Mouse (Mus musculus) E14TG2a.4 (cell line): ENCODE measurements around the gene Lypd3.
A peak's percentile ranks its signal among the peaks of the same experiment; 100 is the strongest.
"Not testable (repeated sequence)": the region's sequence is repeated elsewhere in the genome, so short reads cannot be mapped to it uniquely, and the experiment has no call there.

ENCODE experiments used
- H3K27me3 ChIP-seq: 2 replicates; pipeline ENCODE4 v1.6.1; 2014; ENCODE audit warnings: low read length, control low read depth; ENCODE audit not compliant: insufficient read depth
- H3K36me3 ChIP-seq: 2 replicates; pipeline ENCODE4 v1.6.1; 2014; ENCODE audit warnings: low read length, control low read depth; ENCODE audit not compliant: insufficient read depth
- H3K4me1 ChIP-seq: replicated peaks from 2 replicates; pipeline ENCODE4 v1.6.1; 2014; ENCODE audit warnings: low read depth, low read length, control low read depth
- H3K4me3 ChIP-seq: replicated peaks from 2 replicates; pipeline ENCODE4 v1.5.1; 2014; ENCODE audit warnings: mild to moderate bottlenecking, low read length
- H3K9me3 ChIP-seq: 2 replicates; pipeline ENCODE4 v1.6.1; 2014; ENCODE audit warnings: low read length, control low read depth
- CTCF ChIP-seq: conservative IDR thresholded peaks from 2 replicates; pipeline ENCODE4 v1.5.1; 2014; ENCODE audit warnings: low read length
- NANOG ChIP-seq: IDR thresholded peaks from 2 replicates; pipeline ENCODE4 v1.6.1; 2014; ENCODE audit warnings: borderline replicate concordance, low read length, mixed read lengths
- POU5F1 ChIP-seq: IDR thresholded peaks from 2 replicates; pipeline ENCODE4 v1.6.1; 2014; ENCODE audit warnings: low read length, borderline replicate concordance

The Lypd3 gene

GRCm38 (mm10) chr7:24610144-24610878, 26.0 kb upstream of the Lypd3 start, which contains the start of gene Phldb3:
TSS of gene Phldb3 (plus strand) at chr7:24610763.
- no peaks in the 10 kb centered on the region for H3K36me3 ChIP-seq
- H3K9me3 ChIP-seq = peaks cover 12% of the 10 kb centered on the region
- TF ChIP-seq CTCF (no peak), POU5F1 (no peak), NANOG (no peak)
- peak within 1 kb of the TSS; percentile 74 for H3K4me3 ChIP-seq
- H3K4me1 ChIP-seq = peaks cover 66% of the 10 kb centered on the region
- peaks cover 56% of the 10 kb centered on the region for H3K27me3 ChIP-seq

GRCm38 (mm10) chr7:24610879-24611494, 25.4 kb upstream of the Lypd3 start:
- TF ChIP-seq POU5F1 (no peak), NANOG (no peak), CTCF (no peak)

GRCm38 (mm10) chr7:24611709-24612108, 24.6 kb upstream of the Lypd3 start:
- peak overlapping the region; percentile 74; the same call in 1 of the 2 replicates for H3K4me3 ChIP-seq

More at GRCm38 (mm10) chr7:24610879-24611494, 25.4 kb upstream of the Lypd3 start:
- no peaks in the 10 kb centered on the region for H3K36me3 ChIP-seq
- H3K4me1 ChIP-seq = peaks cover 66% of the 10 kb centered on the region
- H3K9me3 ChIP-seq = peaks cover 12% of the 10 kb centered on the region
- H3K4me3 ChIP-seq = peak overlapping the region; percentile 74
- H3K27me3 ChIP-seq = peaks cover 56% of the 10 kb centered on the region

GRCm38 (mm10) chr7:24612308-24612910, 23.9 kb upstream of the Lypd3 start:
- peak overlapping the region; percentile 55 for H3K4me3 ChIP-seq
- no peak for TF ChIP-seq CTCF
- TF ChIP-seq NANOG = no peak
- TF ChIP-seq POU5F1 = no peak
- peaks cover 68% of the 10 kb centered on the region for H3K27me3 ChIP-seq
- peaks cover 63% of the 10 kb centered on the region for H3K4me1 ChIP-seq
- H3K36me3 ChIP-seq = no peaks in the 10 kb centered on the region
- H3K9me3 ChIP-seq = peaks cover 12% of the 10 kb centered on the region

More at GRCm38 (mm10) chr7:24611709-24612108, 24.6 kb upstream of the Lypd3 start:
- peaks cover 12% of the 10 kb centered on the region for H3K9me3 ChIP-seq
- no peaks in the 10 kb centered on the region for H3K36me3 ChIP-seq
- peaks cover 66% of the 10 kb centered on the region for H3K4me1 ChIP-seq
- H3K27me3 ChIP-seq = peaks cover 62% of the 10 kb centered on the region
- TF ChIP-seq CTCF = no peak
- TF ChIP-seq POU5F1 = no peak
- no peak for TF ChIP-seq NANOG

- Histone ChIP-seq H3K4me1 (peaks cover 52% of the 10 kb centered on the region), H3K4me3 (no peak overlapping the region), H3K27me3 (peaks cover 73% of the 10 kb centered on the region), H3K36me3 (no peaks in the 10 kb centered on the region), H3K9me3 (peaks cover 12% of the 10 kb centered on the region)
- no peak for TF ChIP-seq NANOG
- no peak for TF ChIP-seq CTCF
- TF ChIP-seq POU5F1 = no peak
These were observed 21.5 kb upstream of the Lypd3 start for GRCm38 (mm10) chr7:24614816-24615215.

GRCm38 (mm10) chr7:24617763-24618162, 18.6 kb upstream of the Lypd3 start:
- Histone ChIP-seq H3K9me3 (peaks cover 7% of the 10 kb centered on the region), H3K27me3 (peaks cover 45% of the 10 kb centered on the region), H3K4me1 (peaks cover 24% of the 10 kb centered on the region), H3K4me3 (no peak overlapping the region), H3K36me3 (no peaks in the 10 kb centered on the region)
- no peak for TF ChIP-seq POU5F1
- no peak for TF ChIP-seq NANOG
- TF ChIP-seq CTCF = no peak

GRCm38 (mm10) chr7:24618374-24618773, 18.0 kb upstream of the Lypd3 start:
- Histone ChIP-seq H3K4me1 (peaks cover 18% of the 10 kb centered on the region), H3K27me3 (peaks cover 39% of the 10 kb centered on the region)
- H3K9me3 ChIP-seq, H3K36me3 ChIP-seq, H3K4me3 ChIP-seq: not testable (repeated sequence)

- Histone ChIP-seq H3K4me3 (peak overlapping the region; percentile 70), H3K27me3 (peaks cover 28% of the 10 kb centered on the region), H3K36me3 (no peaks in the 10 kb centered on the region), H3K4me1 (peaks cover 17% of the 10 kb centered on the region), H3K9me3 (peaks cover 9% of the 10 kb centered on the region)
- TF ChIP-seq NANOG (no peak), CTCF (peak; percentile 41), POU5F1 (no peak)
These were observed 16.5 kb upstream of the Lypd3 start for GRCm38 (mm10) chr7:24619671-24620397.

- Histone ChIP-seq H3K4me3 (no peak overlapping the region), H3K36me3 (no peaks in the 10 kb centered on the region), H3K27me3 (peaks cover 23% of the 10 kb centered on the region), H3K9me3 (peaks cover 9% of the 10 kb centered on the region), H3K4me1 (peaks cover 25% of the 10 kb centered on the region)
- TF ChIP-seq POU5F1 (no peak), CTCF (peak; percentile 83), NANOG (no peak)
These were observed 15.2 kb upstream of the Lypd3 start for GRCm38 (mm10) chr7:24621193-24621592.
